Mouse (Mus musculus): ENCODE data around the gene Abhd14a.

DNA sequence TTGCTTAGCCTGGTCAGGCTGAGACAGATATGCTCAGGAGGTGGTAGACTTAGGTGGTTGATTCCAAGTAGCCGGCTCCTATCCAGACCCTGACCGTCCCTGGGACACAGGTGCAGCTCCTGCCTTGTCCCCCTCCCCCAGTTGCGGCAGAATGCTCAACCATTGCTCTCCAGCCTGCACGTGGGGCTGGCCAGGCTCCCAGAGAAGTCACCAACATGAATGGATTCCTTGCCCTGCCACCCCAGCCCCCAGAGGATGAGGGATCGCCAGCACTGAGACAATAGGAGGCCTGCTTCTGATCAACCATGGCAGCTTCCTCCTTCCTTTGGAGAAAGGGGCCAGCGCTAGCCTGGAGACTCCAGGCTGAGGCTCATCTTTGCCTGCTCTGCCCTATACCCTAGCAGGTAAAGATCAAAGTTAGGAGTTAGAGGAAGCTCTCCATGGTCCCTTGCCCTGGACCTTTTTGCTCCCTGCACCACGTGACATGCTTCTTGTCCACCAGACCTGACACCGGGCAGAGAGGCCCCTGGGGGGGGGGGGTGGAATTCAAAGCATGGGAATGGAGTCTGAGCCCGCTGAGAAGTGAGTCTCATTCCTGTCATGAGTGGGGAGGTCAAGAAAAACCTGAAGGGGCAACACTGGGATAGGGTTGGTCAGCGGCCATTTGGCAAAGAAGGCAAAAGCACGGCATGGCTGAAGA, 54.5 kb downstream of the Abhd14a start:
- TF ChIP-seq POLR2A (IDR thresholded peaks at IDR 0.05; ENCODE audit: borderline replicate concordance, extremely low read depth, low read depth, low read length) (no peak), CTCF (IDR thresholded peaks at IDR 0.05; ENCODE audit: insufficient read depth, low read length) (no peak)
